Mouse (Mus musculus) thymus, adult 2 months (tissue): ENCODE data around the gene Sptb.

ENCODE experiments used
- CTCF ChIP-seq: fragments of 200-500 bp; IDR thresholded peaks from 2 replicates; pipeline ENCODE4 v1.5.1; 2012; ENCODE audit warnings: mild to moderate bottlenecking, control low read depth, low read length, moderate library complexity, borderline replicate concordance; ENCODE audit not compliant: control insufficient read depth, poor library complexity, insufficient read depth; ENCODE audit errors: extremely low read depth
- POLR2A ChIP-seq: fragments of 200-500 bp; IDR thresholded peaks from 2 replicates; pipeline ENCODE4 v1.6.1; 2012; ENCODE audit warnings: mild to moderate bottlenecking, low read length, control low read depth, moderate library complexity; ENCODE audit not compliant: control insufficient read depth, poor library complexity, insufficient read depth; ENCODE audit errors: extremely low read depth

- no peak for TF ChIP-seq CTCF
- TF ChIP-seq POLR2A: no peak
These were observed 119.3 kb downstream of the Sptb start for GRCm38 (mm10) chr12:76591037-76591436.
